Mouse (Mus musculus) erythroblast, embryonic 14.5 days (primary cell): ENCODE measurements around the gene Adh6b.

ENCODE experiments used
- GATA1 ChIP-seq: IDR thresholded peaks from 2 replicates; pipeline ENCODE4 v1.6.1; 2012; ENCODE audit warnings: low read length, inconsistent platforms, mixed read lengths
- TAL1 ChIP-seq: IDR thresholded peaks from 3 replicates; pipeline ENCODE4 v1.6.1; 2012; ENCODE audit warnings: low read length, inconsistent platforms, mixed read lengths

DNA sequence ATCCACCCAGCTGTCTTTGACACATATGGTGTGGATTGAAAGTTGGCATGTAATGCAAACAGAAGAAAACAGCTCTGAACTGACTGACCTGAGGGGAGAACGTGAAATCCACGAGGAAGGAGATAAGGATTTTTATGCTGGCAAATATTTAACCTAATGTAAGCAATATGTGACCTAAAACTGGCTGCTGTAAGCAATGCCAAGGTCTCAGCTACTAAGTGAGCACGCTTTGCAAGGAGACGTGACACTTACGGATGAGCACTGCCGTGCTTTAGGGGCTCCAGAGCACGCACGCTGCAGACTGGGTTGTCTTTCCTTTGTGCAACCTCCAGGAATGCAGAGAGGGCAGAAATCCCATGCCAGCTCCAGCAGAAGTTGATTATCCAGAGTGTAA is 35.3 kb upstream of the Adh6b start:
- TF ChIP-seq TAL1 (no peak), GATA1 (no peak)
